Mouse (Mus musculus): ENCODE measurements around the gene Afap1l2. TPM values are rescaled to one million over a fixed set of nuclear protein-coding genes. Genes with fewer than 3 reads are reported as not detected.

Afap1l2 gene
- total RNA-seq, 1 experiment from 2014 or later = not detected

GRCm38 (mm10) chr19:56913761-56914160 lies 94.3 kb downstream of the Afap1l2 start:
- no peak for ATAC-seq (ENCODE audit: extremely low read depth, insufficient number of reproducible peaks, low FRiP score, poor library complexity, severe bottlenecking)

GRCm38 (mm10) chr19:56910561-56910960 lies 97.5 kb downstream of the Afap1l2 start:
- no peak for ATAC-seq (ENCODE audit: extremely low read depth, insufficient number of reproducible peaks, low FRiP score, poor library complexity, severe bottlenecking)

GRCm38 (mm10) chr19:56908472-56909270 lies 99.4 kb downstream of the Afap1l2 start:
- ATAC-seq (ENCODE audit: extremely low read depth, insufficient number of reproducible peaks, low FRiP score, poor library complexity, severe bottlenecking) = no peak

- ATAC-seq (ENCODE audit: extremely low read depth, insufficient number of reproducible peaks, low FRiP score, poor library complexity, severe bottlenecking) = no peak
Observed at GRCm38 (mm10) chr19:56907850-56908249, 100.2 kb downstream of the Afap1l2 start.

- ATAC-seq (ENCODE audit: extremely low read depth, insufficient number of reproducible peaks, low FRiP score, poor library complexity, severe bottlenecking) = no peak
Observed at GRCm38 (mm10) chr19:56905395-56905794, 102.6 kb downstream of the Afap1l2 start.

GRCm38 (mm10) chr19:56904095-56904494 lies 103.9 kb downstream of the Afap1l2 start:
- ATAC-seq (ENCODE audit: extremely low read depth, insufficient number of reproducible peaks, low FRiP score, poor library complexity, severe bottlenecking) = no peak

- no peak for ATAC-seq (ENCODE audit: extremely low read depth, insufficient number of reproducible peaks, low FRiP score, poor library complexity, severe bottlenecking)
Observed at GRCm38 (mm10) chr19:56897654-56898053, 110.4 kb downstream of the Afap1l2 start.

GRCm38 (mm10) chr19:56893326-56893725 lies 114.7 kb downstream of the Afap1l2 start:
- ATAC-seq (ENCODE audit: extremely low read depth, insufficient number of reproducible peaks, low FRiP score, poor library complexity, severe bottlenecking) = no peak

GRCm38 (mm10) chr19:56892586-56892985 lies 115.4 kb downstream of the Afap1l2 start:
- ATAC-seq (ENCODE audit: extremely low read depth, insufficient number of reproducible peaks, low FRiP score, poor library complexity, severe bottlenecking) = no peak

GRCm38 (mm10) chr19:56891438-56891837 lies 116.6 kb downstream of the Afap1l2 start:
- ATAC-seq (ENCODE audit: extremely low read depth, insufficient number of reproducible peaks, low FRiP score, poor library complexity, severe bottlenecking) = no peak

- ATAC-seq (ENCODE audit: extremely low read depth, insufficient number of reproducible peaks, low FRiP score, poor library complexity, severe bottlenecking) = no peak
Observed at GRCm38 (mm10) chr19:56888654-56889053, 119.4 kb downstream of the Afap1l2 start.

- no peak for ATAC-seq (ENCODE audit: extremely low read depth, insufficient number of reproducible peaks, low FRiP score, poor library complexity, severe bottlenecking)
Observed at GRCm38 (mm10) chr19:56887879-56888278, 120.1 kb downstream of the Afap1l2 start.

GRCm38 (mm10) chr19:56877364-56877763 lies 130.7 kb downstream of the Afap1l2 start:
- no peak for ATAC-seq (ENCODE audit: extremely low read depth, insufficient number of reproducible peaks, low FRiP score, poor library complexity, severe bottlenecking)

- no peak for ATAC-seq (ENCODE audit: extremely low read depth, insufficient number of reproducible peaks, low FRiP score, poor library complexity, severe bottlenecking)
Observed at GRCm38 (mm10) chr19:56874601-56875315, 133.3 kb downstream of the Afap1l2 start.

GRCm38 (mm10) chr19:56873816-56874600 lies 134.0 kb downstream of the Afap1l2 start, which contains the start of gene Vwa2:
Vwa2 (plus strand) TSS chr19:56874249.
- ATAC-seq (ENCODE audit: extremely low read depth, insufficient number of reproducible peaks, low FRiP score, poor library complexity, severe bottlenecking) = no peak

- ATAC-seq (ENCODE audit: extremely low read depth, insufficient number of reproducible peaks, low FRiP score, poor library complexity, severe bottlenecking) = no peak
Observed at GRCm38 (mm10) chr19:56867701-56868100, 140.3 kb downstream of the Afap1l2 start.

All from neutrophil, adult 5-6 weeks (primary cell).